Mouse (Mus musculus): ENCODE results near the gene Ccdc84.
"Not testable (repeated sequence)": the region's sequence is repeated elsewhere in the genome, so short reads cannot be mapped to it uniquely, and the experiment has no call there.

Gene Ccdc84

GRCm38 (mm10) chr9:44418519-44419385, at the start of gene Ccdc84:
Gene Ccdc84 (minus strand): TSS chr9:44418569.
- DNase-seq (ENCODE audit: low read depth) = no peak

- DNase-seq (ENCODE audit: low read depth) = no peak
These were observed 43.6 kb upstream of the Ccdc84 start for GRCm38 (mm10) chr9:44461950-44462349.

- DNase-seq (ENCODE audit: low read depth) = no peak
These were observed 38.8 kb upstream of the Ccdc84 start for GRCm38 (mm10) chr9:44457035-44457742.

- no peak for DNase-seq (ENCODE audit: low read depth)
These were observed 36.5 kb upstream of the Ccdc84 start, which contains the start of gene Upk2 for GRCm38 (mm10) chr9:44454891-44455220. Gene Upk2 (minus strand): TSS chr9:44454976.

GRCm38 (mm10) chr9:44454132-44454890, 35.9 kb upstream of the Ccdc84 start:
- peak; percentile 92 for DNase-seq (ENCODE audit: low read depth)

- peak; percentile 67 for DNase-seq (ENCODE audit: low read depth)
These were observed 32.0 kb upstream of the Ccdc84 start for GRCm38 (mm10) chr9:44450387-44450786.

- DNase-seq (ENCODE audit: low read depth) = not testable (repeated sequence)
These were observed 26.1 kb upstream of the Ccdc84 start for GRCm38 (mm10) chr9:44444402-44445025.

- no peak for DNase-seq (ENCODE audit: low read depth)
These were observed 22.6 kb upstream of the Ccdc84 start, which contains the start of gene Foxr1 for GRCm38 (mm10) chr9:44440961-44441360. Gene Foxr1 (minus strand): TSS chr9:44441136.

GRCm38 (mm10) chr9:44435747-44436146, 17.4 kb upstream of the Ccdc84 start:
- DNase-seq (ENCODE audit: low read depth) = no peak

GRCm38 (mm10) chr9:44432577-44433185, 14.3 kb upstream of the Ccdc84 start:
- no peak for DNase-seq (ENCODE audit: low read depth)

GRCm38 (mm10) chr9:44423576-44423975, 5.2 kb upstream of the Ccdc84 start:
- no peak for DNase-seq (ENCODE audit: low read depth)

GRCm38 (mm10) chr9:44420280-44420898, 2.0 kb upstream of the Ccdc84 start:
- no peak for DNase-seq (ENCODE audit: low read depth)

- DNase-seq (ENCODE audit: low read depth) = not testable (repeated sequence)
These were observed 1.4 kb upstream of the Ccdc84 start for GRCm38 (mm10) chr9:44419730-44420129.

GRCm38 (mm10) chr9:44417892-44418363, 441 bp downstream of the Ccdc84 start:
- peak; percentile 94 for DNase-seq (ENCODE audit: low read depth)

- no peak for DNase-seq (ENCODE audit: low read depth)
These were observed 1.0 kb downstream of the Ccdc84 start for GRCm38 (mm10) chr9:44417156-44417891.

GRCm38 (mm10) chr9:44412781-44413180, 5.6 kb downstream of the Ccdc84 start:
- DNase-seq (ENCODE audit: low read depth) = no peak

- no peak for DNase-seq (ENCODE audit: low read depth)
These were observed 6.1 kb downstream of the Ccdc84 start for GRCm38 (mm10) chr9:44412306-44412705.

GRCm38 (mm10) chr9:44411601-44412130, 6.7 kb downstream of the Ccdc84 start:
- DNase-seq (ENCODE audit: low read depth) = no peak

GRCm38 (mm10) chr9:44410647-44411336, 7.6 kb downstream of the Ccdc84 start:
- no peak for DNase-seq (ENCODE audit: low read depth)
